Mouse (Mus musculus) kidney, adult 2 months (tissue): Measurements from ENCODE around the gene Vps33b. TPM values are rescaled to one million over a fixed set of nuclear protein-coding genes. Genes with fewer than 3 reads are reported as not detected.

Source experiments
- DNase-seq: peaks from one replicate; pipeline ENCODE4 v3.0.0; 2021
- H3K27ac ChIP-seq: fragments of 200-500 bp; 2 replicates; pipeline ENCODE4 v1.5.1; 2012; ENCODE audit warnings: low read depth, low read length, control low read depth, inconsistent platforms; ENCODE audit not compliant: insufficient read depth
- H3K27me3 ChIP-seq: fragments of 200-500 bp; replicated peaks from 2 replicates; pipeline ENCODE4 v1.6.1; 2012; ENCODE audit warnings: mild to moderate bottlenecking, moderate library complexity, low read length, inconsistent platforms; ENCODE audit not compliant: control insufficient read depth, insufficient read depth
- H3K36me3 ChIP-seq: fragments of 200-500 bp; 2 replicates; pipeline ENCODE4 v1.6.1; 2012; ENCODE audit warnings: mild to moderate bottlenecking, moderate library complexity, low read length, inconsistent platforms; ENCODE audit not compliant: control insufficient read depth, insufficient read depth
- H3K4me1 ChIP-seq: fragments of 200-500 bp; 2 replicates; pipeline ENCODE4 v1.6.1; 2011; ENCODE audit warnings: low read length; ENCODE audit not compliant: control insufficient read depth, insufficient read depth
- H3K4me3 ChIP-seq: fragments of 200-500 bp; 2 replicates; pipeline ENCODE4 v1.5.1; 2011; ENCODE audit warnings: mild to moderate bottlenecking, low read depth, low read length, control low read depth; ENCODE audit not compliant: insufficient read depth
- CTCF ChIP-seq: fragments of 200-500 bp; conservative IDR thresholded peaks from 2 replicates; pipeline ENCODE4 v1.5.1; 2011; ENCODE audit warnings: low read depth, mild to moderate bottlenecking, control low read depth, low read length, moderate library complexity, mixed read lengths; ENCODE audit not compliant: insufficient read depth, insufficient read length
- POLR2A ChIP-seq: fragments of 200-500 bp; IDR thresholded peaks from one replicate; pipeline ENCODE4 v1.6.1; 2011; ENCODE audit warnings: low read depth, low read length, control low read depth
- WGBS: fragments of 180-500 bp; shearing (Covaris S2); methylation state at CpG from one replicate; pipeline ENCODE4 v1.1.7; 2018; 5-methylcytosine and 5-hydroxymethylcytosine counted together
- polyA plus RNA-seq: library from polyadenylated mRNA; depleted of rRNA; stranded (reverse); fragments of >200 nt; gene quantifications from 2 replicates; pipeline ENCODE4 v1.2.3, GENCODE M21; 2012

The Vps33b gene
- polyA plus RNA-seq, 1 experiment, result 10.1 TPM

DNA sequence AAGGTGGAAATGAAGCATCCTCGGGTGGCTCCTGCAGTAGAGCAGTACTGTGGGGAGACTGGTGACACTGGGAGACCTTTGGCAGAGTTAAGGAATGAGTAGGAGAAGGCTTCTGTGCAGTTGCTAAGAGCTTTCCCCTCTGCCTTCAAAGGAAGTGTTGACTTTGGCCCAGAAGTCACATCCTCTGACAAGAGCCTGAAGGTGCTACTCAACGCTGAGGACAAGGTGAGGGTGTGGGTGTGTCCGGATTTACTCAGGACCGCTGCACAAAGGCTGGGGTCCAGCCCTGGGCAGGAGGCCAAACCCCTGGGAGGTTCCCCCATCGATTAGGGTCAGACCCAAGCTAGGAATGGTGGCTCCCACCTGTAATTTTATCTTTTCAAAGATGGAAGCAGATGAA is 14.9 kb downstream of the Vps33b start:
- Histone ChIP-seq H3K4me3 (no peak overlapping the region), H3K36me3 (peaks cover 4% of the 10 kb centered on the region), H3K27ac (no peak overlapping the region), H3K27me3 (no peaks in the 10 kb centered on the region), H3K4me1 (no peaks in the 10 kb centered on the region)
- no peak for DNase-seq
- WGBS, result 85% methylated on average over 5 of the region's 5 CpGs
- no peak for TF ChIP-seq POLR2A
- no peak for TF ChIP-seq CTCF

DNA sequence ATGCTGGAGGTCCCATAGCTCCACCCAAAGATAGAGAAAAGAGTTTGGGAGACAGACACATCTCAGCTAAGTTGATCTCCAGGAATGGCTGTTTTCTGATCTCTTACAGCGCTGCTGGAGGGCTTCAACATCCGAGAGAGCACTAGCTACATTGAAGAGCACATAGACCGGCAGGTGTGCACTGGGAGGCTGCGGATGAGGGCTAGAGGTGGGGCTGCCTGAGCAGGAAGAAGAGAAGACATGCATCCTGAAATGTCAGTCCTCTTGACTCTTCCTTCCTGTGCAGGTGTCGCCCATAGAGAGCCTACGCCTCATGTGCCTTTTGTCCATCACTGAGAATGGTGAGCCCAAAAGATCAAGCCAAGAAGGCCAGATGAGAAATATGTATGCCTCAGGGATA is 16.3 kb downstream of the Vps33b start:
- peaks cover 4% of the 10 kb centered on the region; the same call in 1 of the 2 replicates for H3K36me3 ChIP-seq
- no peak overlapping the region for H3K27ac ChIP-seq

DNA sequence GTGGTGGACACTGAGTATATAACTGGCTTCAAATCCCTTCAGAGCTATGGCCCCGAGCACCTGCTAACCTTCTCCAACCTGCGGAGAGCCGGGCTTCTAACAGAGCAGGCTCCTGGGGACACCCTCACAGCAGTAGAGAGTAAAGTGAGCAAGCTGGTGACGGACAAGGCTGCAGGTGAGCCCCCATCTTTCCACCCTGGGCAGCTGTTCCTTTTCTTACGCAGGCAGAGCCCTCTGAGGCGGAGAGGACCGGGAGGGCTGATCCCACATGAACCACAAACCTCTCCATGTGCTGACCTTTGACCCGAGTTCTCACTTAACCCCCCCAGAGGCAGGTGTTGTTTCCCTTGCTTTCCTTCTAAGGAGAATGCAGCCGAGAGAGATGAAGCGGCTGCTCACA is 18.3 kb downstream of the Vps33b start:
- no peak for TF ChIP-seq POLR2A
- TF ChIP-seq CTCF, result no peak
- WGBS, result 77% methylated on average over 10 of the region's 10 CpGs
- DNase-seq, result no peak
- H3K27me3 ChIP-seq, result no peaks in the 10 kb centered on the region
- no peaks in the 10 kb centered on the region for H3K4me1 ChIP-seq
- H3K36me3 ChIP-seq, result peaks cover 4% of the 10 kb centered on the region; the same call in 1 of the 2 replicates
- no peak overlapping the region for H3K27ac ChIP-seq
- no peak overlapping the region for H3K4me3 ChIP-seq

More for the DNA sequence above, 16.3 kb downstream of the Vps33b start:
- 90% methylated on average over 6 of the region's 6 CpGs for WGBS
- no peak for TF ChIP-seq CTCF
- TF ChIP-seq POLR2A, result no peak
- no peaks in the 10 kb centered on the region for H3K4me1 ChIP-seq
- H3K4me3 ChIP-seq, result no peak overlapping the region
- no peak for DNase-seq
- no peaks in the 10 kb centered on the region for H3K27me3 ChIP-seq

DNA sequence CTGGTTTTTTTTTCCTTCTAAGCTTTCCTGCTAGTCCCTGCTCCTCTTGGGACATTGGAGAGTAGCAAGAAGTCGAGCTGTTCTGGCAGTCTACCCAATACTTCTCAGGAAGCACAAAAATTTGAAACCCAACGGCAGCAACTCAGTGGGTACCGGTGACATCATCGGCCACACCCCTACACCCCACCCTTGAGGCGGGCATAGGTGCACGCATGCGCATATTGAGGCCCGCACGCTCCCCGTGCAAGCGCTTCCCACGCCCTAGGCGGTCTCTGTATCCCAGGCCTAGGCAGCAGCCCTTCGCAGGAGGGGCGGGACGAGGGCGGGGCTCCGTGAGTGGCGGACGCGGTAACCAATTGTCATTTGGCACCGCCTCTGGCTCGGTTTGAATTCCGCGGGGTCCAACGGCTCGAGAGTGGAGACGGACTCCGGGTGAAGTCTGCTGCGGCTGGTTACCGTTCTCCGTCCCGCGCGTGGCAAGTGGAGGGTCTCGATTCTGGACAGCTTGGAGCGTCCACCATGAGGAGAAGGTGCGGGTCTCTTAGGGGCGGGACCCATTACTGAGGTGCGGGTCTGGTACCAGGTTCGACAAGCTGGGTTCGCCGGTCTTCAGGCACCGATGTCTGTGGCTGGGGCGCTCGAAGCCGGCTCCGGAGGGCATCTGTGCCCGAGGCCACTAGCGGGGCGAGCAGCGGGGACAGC is 24.8 kb downstream of the Vps33b start, which contains the start of gene Prc1:
TSS of gene Prc1 (plus strand) at position 389 of the 702 bp plus-strand sequence.
- TF ChIP-seq POLR2A (no peak), CTCF (no peak)
- no peaks in the 10 kb centered on the region for H3K27me3 ChIP-seq
- H3K27ac ChIP-seq, result no peak within 1 kb of the TSS
- peak; percentile 99 for DNase-seq
- peak within 1 kb of the TSS; percentile 54 for H3K4me3 ChIP-seq
- no peaks in the 10 kb centered on the region for H3K4me1 ChIP-seq
- H3K36me3 ChIP-seq, result no peaks in the 10 kb centered on the region
- under 1% methylated on average over 52 of the region's 52 CpGs for WGBS

GRCm38 (mm10) chr7:80294764-80295648 is 25.6 kb downstream of the Vps33b start:
- Histone ChIP-seq H3K4me3 (peak overlapping the region; percentile 54), H3K4me1 (no peaks in the 10 kb centered on the region), H3K27ac (no peak overlapping the region), H3K27me3 (no peaks in the 10 kb centered on the region), H3K36me3 (no peaks in the 10 kb centered on the region)
- WGBS, result 8% methylated on average over 37 of the region's 37 CpGs
- no peak for DNase-seq
- TF ChIP-seq CTCF (no peak), POLR2A (no peak)

DNA sequence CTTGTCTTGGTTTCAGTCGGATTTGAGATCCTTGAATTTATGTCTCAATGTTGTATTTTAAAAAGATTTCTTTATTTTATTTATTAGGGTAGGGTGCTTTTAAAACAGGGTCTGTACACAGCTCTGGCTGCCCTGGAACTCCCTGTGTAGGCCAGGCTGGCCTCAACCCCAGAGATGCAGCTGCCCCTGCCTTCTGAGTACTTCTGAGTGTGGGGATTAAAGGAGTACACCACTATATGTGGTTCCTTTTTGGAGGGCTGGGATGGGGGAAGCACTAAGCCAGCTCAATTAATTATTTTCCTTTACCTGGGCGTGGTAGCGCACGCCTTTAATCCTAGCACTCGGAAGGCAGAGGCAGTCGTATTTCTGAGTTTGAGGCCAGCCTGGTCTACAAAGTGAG is 27.0 kb downstream of the Vps33b start:
- no peaks in the 10 kb centered on the region for H3K4me1 ChIP-seq
- WGBS, result 92% methylated on average over 6 of the region's 6 CpGs
- TF ChIP-seq POLR2A, result no peak
- TF ChIP-seq CTCF, result no peak
- no peaks in the 10 kb centered on the region for H3K27me3 ChIP-seq
- H3K36me3 ChIP-seq, result no peaks in the 10 kb centered on the region
- DNase-seq, result no peak
- no peak overlapping the region for H3K27ac ChIP-seq
- H3K4me3 ChIP-seq, result no peak overlapping the region

GRCm38 (mm10) chr7:80297041-80297440 is 27.6 kb downstream of the Vps33b start:
- H3K4me1 ChIP-seq, result no peaks in the 10 kb centered on the region
- WGBS, result 82% methylated on average over 3 of the region's 3 CpGs

More at GRCm38 (mm10) chr7:80297041-80297440, 27.6 kb downstream of the Vps33b start:
- TF ChIP-seq CTCF, result no peak
- DNase-seq, result no peak
- no peaks in the 10 kb centered on the region for H3K27me3 ChIP-seq
- no peak overlapping the region for H3K4me3 ChIP-seq
- H3K27ac ChIP-seq, result no peak overlapping the region
- no peaks in the 10 kb centered on the region for H3K36me3 ChIP-seq
